Mouse (Mus musculus) cerebellum, adult 9-10 months (tissue): Measurements from ENCODE around the gene Astl.

Experiments used
- DNase-seq: peaks from one replicate; pipeline ENCODE4 v3.0.0; 2022

The Astl gene

DNA sequence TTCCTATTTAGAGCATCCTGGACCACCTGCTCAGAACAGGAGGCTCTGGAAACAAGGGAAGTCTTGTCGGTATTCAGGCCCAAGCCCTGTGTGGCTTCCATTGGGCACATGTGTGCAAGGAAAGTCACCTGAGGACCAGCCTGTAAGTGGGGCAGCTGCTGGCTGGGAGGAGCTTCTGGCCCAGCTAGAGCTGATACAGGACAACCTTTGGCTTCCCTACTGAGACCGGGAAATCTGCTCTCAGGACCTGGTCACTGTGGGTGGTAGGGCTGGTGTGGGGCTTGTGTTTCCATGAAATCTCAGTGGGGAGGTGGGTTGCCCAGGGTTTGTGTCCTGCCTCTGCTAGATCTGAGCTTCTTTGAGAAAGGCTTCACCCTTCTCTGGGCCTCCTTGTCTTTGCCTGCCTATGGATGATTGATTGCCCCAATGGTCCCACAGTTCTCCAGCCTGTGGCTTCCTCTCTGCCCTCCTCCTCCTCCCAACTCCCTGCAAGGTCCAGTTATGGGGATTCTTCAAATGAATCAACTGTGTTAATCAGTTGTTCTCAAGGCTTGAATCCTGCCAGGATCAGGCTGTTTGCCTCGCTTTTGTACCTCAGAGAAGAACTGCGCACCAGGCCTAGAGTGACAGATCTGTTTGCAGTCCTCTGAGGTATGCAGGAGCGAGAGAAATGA, 31.4 kb downstream of the Astl start:
- DNase-seq, result no peak

DNA sequence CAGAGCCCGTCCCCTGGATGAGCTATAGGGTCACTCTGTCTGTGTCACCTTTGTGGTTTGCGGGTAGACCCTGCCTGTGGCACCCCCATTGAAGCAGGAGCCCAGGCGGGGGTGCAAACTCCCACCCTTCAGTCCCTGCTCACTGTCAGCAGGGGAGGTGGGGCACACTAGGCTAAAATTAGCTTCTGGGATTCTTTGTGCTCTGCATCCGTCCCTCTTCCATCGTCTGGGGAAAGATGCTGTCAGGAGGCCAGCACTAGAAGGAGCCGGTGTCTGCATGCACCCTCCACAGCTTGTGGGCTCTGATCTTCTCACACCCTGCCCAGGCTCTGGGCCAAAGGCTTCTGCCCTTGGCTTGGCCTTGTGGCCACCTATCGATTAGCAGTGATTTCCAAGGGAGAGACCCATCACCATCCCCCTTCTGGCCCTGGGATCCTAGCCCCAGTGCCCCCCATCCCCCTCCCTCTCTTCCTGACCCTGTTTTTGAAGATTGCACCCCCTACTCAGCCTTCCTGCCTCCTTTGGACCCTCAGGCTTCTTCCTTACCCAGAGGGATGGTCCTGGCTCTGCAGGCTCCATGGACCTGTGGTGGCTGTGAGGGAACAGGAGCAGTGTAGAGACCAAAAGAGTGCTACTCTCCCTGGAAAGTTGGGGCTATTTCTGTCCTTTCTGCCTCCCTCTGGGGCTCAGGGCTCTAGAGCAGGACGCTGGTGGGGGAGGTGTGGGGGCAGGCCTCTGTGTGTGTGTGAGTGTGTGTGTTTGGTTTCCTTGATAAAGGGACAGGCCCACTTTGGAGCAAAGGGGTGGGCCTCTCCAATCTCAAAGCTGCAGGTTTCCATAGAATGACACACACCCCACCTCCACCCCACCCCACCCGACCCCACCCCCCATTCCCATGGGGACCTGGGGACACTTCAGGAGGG, 32.4 kb downstream of the Astl start:
- DNase-seq, result no peak

DNA sequence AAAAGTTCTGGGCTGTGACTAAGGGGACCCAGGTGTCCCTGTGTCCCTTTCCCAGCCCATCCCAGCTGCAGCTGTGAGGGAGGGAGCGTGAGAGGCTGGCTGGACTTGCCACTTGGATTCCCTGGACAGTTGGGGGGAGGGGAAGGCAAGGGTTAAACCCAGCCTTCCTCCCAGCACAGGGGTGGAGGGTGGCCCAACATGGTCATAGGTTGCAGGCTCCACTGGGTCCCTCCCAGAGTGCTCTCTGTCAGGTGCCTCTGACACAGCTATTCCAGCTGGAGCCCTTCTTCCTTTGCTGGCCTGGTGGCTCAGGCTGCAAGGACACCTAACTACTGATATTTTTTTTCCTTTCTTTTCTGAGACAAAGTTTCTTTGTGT, 33.0 kb downstream of the Astl start:
- DNase-seq, result no peak

DNA sequence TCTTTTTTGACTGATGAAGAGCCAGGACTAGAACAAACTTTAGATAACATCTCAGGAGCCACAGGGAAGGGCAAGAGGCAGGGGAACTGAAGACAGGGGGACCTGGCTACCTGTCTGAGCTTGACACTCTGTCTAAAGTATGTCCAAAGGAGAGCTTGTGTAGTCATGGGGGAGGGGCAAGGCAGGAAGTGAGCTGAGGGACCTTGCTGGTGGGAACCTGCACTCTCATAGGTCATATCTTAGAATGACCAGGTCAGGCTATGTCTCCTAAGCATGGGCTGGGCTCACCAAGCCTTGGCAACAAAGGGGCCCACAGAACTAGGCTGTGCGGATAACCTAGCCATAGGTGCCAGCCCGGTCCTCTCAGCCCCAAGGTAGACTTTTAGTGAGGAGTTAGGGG, 33.6 kb downstream of the Astl start:
- DNase-seq, result no peak

DNA sequence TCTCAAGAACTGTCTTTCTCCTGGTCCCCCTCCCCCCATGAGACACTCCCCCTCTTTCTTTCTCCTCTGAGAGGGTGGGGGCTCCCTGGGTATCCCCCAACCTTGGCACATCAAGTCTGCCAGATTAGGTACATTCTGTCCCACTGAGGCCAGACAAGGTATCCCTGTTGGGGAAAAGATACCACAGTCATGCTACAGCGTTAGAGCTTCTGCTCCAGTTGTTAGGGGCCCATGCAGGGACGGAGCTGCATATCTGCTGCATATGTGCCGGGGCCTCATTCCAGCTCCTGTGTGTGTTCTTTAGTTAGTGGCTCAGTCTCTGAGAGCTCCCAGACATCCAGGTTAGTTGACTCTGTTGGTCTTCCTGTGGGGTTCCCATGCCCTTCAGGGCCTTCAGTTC, 35.7 kb downstream of the Astl start:
- no peak for DNase-seq

DNA sequence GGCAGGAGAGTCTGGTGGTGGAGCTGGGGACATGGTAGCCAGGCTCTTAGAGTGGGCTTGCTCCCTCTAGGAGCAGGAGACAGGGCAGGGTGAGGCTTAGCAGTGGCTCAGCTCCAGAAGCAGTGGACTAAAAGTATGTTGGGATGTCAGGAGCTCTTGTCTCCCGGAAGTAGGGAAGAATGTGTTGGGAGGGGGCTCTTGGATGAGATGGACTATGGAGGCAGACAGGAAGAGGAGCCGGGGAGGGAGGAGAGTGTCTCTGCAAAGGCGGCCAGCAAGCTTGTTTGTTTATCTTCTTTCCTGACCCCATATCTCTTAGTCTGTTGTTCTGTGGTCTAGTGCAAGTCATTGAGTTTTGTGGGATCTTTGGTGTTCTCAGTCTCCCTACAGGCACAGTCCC, 36.6 kb downstream of the Astl start:
- no peak for DNase-seq

DNA sequence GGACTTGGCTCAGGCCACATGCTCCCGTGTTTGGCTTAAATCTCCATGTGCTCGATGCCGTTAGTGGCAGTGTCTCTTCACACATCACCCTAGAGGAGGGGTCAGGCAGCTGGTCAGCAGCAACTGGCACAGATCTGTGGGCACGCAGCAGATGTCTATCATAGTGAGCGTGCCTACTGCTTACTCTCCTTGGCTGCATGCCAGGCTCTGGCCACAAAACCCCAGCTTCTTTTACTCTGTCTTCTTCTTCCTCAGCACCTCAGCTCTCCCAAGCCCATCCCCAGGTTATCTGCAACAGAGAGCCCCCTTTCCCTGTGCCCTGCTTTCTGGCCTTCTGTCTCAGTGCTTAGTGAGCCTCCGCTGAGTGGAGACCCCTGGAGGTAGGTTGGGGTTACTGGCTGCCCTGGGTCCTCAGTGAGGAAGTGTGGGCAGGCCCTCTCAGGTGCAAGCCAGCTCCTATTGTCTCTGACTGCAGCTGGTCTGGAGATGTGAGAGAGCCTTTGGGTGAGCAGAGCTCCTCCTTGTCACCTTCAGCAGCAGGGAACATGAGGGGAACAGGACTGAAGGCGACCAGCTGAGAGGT, 37.4 kb downstream of the Astl start:
- DNase-seq, result no peak

DNA sequence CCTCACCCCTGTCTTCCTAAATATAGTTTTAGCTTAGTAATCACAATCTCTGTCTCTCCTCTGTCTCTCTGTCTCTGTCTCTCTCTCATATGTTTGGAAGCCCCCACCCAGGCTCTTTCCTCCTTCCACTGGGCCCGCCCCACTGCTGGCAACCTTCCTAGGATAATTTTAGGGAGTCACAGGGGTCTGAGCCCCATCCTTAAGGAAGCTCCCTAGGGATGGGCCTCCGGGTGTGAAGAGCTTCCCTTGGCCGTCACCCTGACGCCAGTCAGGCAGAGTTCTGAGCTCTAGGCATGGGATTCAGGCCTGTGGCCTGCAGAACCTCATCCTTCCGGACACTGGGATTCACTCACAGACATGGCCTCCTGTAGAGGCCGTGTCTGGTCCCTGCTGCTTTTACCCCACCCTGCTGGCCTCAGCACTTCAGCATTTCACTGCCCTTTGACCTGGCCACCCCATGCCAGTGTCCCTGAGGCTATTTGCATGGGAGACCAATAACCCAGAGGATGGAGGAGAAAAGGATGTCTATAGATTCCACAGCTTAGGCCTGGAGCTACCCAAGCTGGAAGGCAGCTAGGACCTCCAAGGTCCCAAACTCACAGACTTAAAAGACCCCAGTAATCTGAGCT, 38.1 kb downstream of the Astl start:
- no peak for DNase-seq

DNA sequence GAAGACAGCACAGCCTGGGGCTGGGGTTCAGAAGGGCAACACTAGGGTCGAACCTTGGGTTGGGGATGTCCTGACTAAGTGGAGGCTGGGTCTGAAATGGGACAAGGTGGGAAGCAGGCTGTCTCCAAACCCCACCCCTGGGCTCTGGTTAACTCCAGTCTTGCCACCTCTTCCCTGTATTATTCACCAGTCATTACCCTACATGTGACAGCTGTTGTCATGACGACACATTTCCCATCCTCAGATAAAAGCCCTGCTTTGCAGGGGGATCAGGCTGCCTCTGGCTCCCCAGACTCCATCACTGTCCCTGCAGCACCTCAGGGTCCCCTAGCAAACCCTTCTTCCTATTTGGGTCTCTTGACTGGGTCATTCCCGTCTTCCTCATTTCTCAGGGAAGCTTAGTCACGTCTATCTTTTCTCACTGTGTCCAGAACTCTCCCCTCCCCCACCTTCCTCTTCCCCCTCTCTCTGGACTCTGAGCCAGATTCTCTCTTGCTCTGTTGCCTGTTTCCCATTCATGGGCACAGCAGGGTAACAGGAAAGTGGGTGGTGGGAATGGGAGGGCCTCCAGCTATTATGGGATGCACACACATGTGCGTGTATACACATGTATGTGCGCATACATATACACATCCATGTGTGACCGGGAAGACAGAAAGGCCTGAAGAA, 39.6 kb downstream of the Astl start:
- DNase-seq, result no peak

DNA sequence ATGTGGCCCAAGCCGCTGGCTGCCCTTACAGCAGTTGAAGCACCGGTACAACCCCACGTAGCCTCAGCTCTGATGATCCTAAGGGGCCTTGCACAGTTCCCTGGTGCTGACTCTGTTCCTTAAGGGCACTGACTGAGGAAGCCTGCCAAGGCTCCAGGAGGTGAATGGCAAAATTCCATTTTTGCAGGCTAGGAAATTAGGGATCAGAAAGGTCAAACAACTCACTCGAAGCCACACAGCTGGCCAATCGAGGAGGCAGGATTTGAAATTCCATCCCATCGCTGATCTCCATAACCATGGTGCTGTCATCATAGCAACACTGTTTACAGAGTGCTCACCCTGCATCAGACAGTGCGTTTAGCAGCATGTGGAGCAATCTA, 40.2 kb downstream of the Astl start:
- no peak for DNase-seq

DNA sequence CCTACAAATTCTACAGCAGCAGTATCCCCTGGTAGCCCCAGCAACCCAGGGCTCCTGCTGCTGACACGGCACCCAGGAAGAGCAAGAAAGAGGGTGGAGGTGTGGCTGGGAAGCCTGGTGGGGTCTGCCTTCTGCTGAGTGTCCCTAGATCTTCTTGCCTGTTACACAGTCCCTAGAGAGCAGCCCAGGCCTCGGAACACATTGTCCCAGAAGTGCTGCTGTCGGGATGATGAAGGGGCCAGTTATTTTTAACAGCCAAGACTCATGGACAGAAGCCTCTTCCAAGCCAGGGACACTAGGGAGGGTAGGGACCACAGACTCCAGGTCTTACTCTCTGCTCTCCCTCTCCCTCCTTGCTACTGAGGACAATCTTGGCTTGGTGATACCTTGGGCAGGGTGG, 40.8 kb downstream of the Astl start:
- DNase-seq, result no peak

DNA sequence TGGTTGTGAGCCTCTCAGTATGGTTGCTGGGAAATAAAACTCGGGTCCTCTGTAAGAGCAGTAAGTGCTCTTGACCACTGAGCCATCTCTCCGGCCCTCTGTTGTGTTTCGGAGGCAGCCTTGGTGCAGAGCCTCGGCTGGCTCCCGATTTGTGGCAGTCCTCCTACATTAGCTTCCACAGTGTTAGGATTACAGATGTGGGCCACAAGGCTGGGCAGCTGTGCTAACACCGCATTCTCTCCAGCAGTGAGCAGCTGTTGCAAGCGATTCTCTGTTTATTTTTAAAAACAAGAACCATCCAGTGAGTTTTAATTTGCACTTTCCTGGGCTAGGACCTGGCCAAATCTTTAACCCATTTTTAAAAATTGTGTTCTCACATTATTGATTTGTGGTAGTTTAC, 45.4 kb downstream of the Astl start:
- DNase-seq, result no peak

DNA sequence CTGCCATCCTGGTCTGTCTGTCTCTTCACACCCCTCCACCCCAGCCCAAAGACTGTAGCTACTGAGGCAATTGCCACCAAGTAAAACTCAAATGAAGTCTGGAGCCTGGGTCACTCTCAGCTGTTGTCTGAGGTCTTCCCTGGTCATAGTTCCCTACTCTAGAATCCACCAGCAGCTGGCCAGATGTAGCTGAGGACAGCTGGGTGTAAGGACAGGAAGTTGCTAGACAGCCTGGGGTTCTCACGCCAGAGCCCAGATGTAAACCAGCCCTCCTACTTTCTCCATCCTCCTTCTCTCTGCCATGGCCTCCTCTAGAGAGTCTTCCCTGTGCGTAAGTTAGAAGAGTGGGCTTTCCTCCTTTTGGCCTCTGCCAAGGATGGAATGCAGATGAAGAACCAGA, 49.1 kb downstream of the Astl start:
- DNase-seq, result no peak

DNA sequence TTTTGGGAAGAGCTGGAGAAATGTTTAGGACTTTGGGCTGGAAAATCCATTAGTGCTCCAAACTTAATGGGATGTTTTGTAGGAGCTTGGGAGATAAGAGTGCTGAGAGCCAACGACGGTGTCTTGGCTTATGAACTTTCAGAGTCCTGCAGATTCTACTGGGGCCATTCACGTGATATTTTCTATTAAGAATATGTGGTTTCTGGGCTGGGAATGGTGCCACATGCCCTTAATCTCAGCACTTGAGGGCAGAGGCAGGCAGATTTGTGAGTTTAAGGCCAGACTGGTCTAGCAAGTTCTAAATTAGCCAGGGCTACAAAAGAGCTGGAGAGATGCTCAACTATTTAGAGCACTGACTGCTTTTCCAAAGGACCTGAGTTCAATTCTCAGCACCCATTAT, 51.9 kb downstream of the Astl start:
- DNase-seq, result no peak

DNA sequence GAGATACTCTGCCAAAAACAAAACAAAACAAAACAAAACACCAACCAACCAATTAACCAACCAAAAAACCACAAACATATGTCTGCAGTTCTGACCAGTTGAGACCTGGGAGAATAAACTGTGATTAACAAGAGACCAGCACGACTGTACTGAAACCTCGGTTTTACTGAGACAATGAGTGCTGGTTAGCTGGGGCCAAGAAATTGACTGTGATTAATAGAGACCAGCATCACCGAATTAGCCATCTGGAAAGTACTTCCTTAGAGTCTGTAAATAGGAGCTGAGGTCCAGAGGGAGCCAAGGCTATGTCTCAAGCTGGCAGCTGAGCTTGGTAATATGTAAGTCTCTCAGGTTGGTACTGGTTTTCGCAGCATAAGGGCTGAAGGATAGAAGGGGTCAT, 52.4 kb downstream of the Astl start:
- no peak for DNase-seq

DNA sequence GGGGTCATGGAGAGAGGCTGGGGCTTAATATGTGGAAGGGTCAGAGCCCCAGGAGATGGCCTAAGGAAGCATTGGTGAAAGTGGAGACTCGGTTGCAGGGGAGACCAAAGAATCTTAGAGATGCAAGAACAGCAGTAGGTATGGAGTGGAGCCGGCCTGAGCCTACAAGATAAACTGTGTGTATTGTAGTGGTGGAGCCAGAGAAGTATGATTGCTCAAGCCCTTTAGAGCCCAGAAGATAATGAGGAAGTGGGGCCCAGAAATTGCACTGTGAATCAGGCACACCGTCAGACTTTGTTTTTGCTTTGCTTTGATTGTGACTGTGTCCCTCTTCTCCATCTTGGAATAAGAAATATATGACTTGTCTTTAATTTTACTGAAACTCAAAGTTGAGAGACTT, 52.9 kb downstream of the Astl start:
- no peak for DNase-seq

DNA sequence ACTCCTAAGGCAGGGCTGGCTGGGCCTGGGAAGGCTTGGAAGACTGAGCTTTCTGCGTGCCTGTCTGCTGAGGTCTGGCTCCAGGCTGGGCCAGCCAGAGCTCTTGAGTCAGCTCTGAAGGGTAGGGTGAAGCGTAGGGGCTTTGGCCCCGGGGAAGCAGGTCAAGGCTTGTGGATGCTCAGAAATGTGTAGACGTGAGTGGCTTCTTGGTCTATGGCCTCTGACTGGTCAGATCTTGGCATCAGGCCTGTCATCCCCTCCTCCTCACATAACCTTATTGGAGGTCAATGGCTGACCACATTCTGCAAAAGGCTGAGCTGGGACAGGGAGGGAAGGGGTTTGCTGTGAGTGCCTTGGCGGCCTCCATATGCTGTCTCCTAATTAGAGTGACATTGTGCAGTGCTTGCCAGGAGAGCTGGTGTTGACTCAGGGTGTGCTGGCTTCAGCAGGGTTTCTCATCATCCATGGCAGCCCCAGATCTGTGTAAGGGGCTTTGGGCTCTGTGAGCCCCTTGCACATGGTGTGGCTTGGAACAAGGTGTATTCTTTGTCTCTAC, 56.2 kb downstream of the Astl start:
- DNase-seq, result no peak

DNA sequence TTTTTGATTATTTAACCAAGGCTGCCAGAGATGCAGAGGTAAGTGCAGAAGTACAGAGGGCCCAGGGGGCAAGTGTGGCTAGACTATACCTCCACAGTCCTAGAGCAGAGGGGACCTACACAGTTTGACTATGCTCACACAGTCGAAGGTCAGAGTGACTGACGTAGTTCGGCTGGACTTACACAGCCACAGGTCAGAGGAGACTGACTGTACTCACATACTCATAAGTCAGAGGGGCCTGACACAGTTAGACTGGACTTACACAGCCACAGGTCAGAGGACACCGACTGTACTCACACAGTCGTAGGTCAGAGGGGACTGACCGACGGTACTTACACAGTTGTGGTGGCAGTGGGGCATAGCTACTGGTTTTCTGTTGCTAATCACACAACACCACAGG, 60.3 kb downstream of the Astl start:
- DNase-seq, result no peak
